14 mouse cellular contexts compared by ENCODE assay signal in the genomic region with DNA sequence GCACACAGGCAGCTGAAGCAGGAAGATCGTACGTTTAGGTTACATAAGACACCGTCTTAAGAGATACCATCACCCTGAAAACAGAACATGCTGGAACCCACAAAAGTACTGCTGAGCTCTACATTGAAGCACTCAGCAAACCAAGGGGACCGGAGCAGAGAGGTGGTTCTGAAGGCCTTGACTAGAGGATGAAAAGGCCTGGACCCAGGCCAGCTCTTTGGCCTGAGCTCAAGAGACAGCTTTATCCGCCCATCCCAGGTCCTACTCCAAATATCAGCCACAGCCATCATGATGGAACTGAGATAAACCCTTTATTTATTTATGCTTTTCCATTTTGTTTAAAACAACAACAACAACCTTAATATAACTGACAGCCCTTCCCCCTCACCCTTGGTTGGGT. TPM values are rescaled to one million over a fixed set of nuclear protein-coding genes. Genes with fewer than 3 reads are reported as not detected.
A peak's percentile ranks its signal among the peaks of the same experiment; 100 is the strongest.
DNase-seq lines count a peak whose midpoint lies in the region; ATAC-seq lines count a peak whose summit lies in the region.
"Had no signal": no experiment of that assay in that cellular context is flagged by ENCODE, and none has a peak within 500 bp of the region (broad histone marks: within the 10 kb centered on the region; RNA-seq: fewer than 3 reads in every experiment).

No protein-coding gene starts in this region.

- peak; percentile 53 for DNase-seq in adrenal gland, adult 2 months
- DNase-seq in adrenal gland, adult 18-20 months (ENCODE audit: low spot score in 2 of 2) = no peak
- DNase-seq in heart, adult 9 months (ENCODE audit: low spot score in 2 of 2) = no peak
- DNase-seq in limb, embryonic 10.5 days (ENCODE audit: low spot score) = no peak
- DNase-seq in ovary, postnatal 36 days (ENCODE audit: low spot score) = no peak
- DNase-seq: cerebellum, adult 11 months; layer of hippocampus, adult 9-11 months had no signal

- H3K4me3 ChIP-seq in heart, embryonic 11.5 days (ENCODE audit: low read depth, low read length) = no peak overlapping the region
- no peak overlapping the region for H3K4me3 ChIP-seq in limb, embryonic 12.5 days (replicated peaks)
- H3K4me3 ChIP-seq in limb, embryonic 10.5 days = no peak overlapping the region
- H3K4me3 ChIP-seq: forebrain, embryonic 15.5 days; midbrain, embryonic 12.5 days had no signal

- no peak for ATAC-seq in heart, embryonic 11.5 days (replicated peaks; ENCODE audit: insufficient number of reproducible peaks, low FRiP score, low TSS enrichment)
- ATAC-seq in limb, embryonic 12.5 days (ENCODE audit: insufficient number of reproducible peaks, insufficient read depth, low FRiP score, low TSS enrichment, low read depth) = no peak
- ATAC-seq in CD4-positive, CD25-positive, alpha-beta regulatory T cell, adult 4 months = no peak
- ATAC-seq: hindbrain, postnatal 0 days had no signal

- peaks cover 3% of the 10 kb centered on the region; the same call in 1 of the 2 replicates for H3K27me3 ChIP-seq in heart, embryonic 11.5 days (ENCODE audit: control insufficient read depth, insufficient read depth, low read length)
- peaks cover 6% of the 10 kb centered on the region; the same call in 1 of the 2 replicates for H3K27me3 ChIP-seq in limb, embryonic 12.5 days
- H3K27me3 ChIP-seq in limb, embryonic 10.5 days (ENCODE audit: low read depth, poor library complexity, severe bottlenecking) = peaks cover 8% of the 10 kb centered on the region; the same call in 1 of the 2 replicates
- H3K27me3 ChIP-seq: CH12.LX; forebrain, embryonic 15.5 days; midbrain, embryonic 12.5 days had no signal

- no peak overlapping the region for H3K9ac ChIP-seq in heart, embryonic 11.5 days (ENCODE audit: low read depth, low read length)
- H3K9ac ChIP-seq in limb, embryonic 12.5 days (replicated peaks) = no peak overlapping the region
- H3K9ac ChIP-seq: forebrain, embryonic 15.5 days; midbrain, embryonic 12.5 days had no signal

- H3K27ac ChIP-seq in heart, embryonic 11.5 days (ENCODE audit: low read depth, low read length) = peak overlapping the region; percentile 75; the same call in 1 of the 2 replicates
- 0 out of 2 replicates have a peak overlapping the region, but pooled peaks have one; percentile 32 for H3K27ac ChIP-seq in limb, embryonic 12.5 days
- H3K27ac ChIP-seq in limb, embryonic 10.5 days = no peak overlapping the region
- H3K27ac ChIP-seq: forebrain, embryonic 15.5 days; hindbrain, postnatal 0 days; midbrain, embryonic 12.5 days had no signal

- no peaks in the 10 kb centered on the region for H3K9me3 ChIP-seq in heart, embryonic 11.5 days (replicated peaks; ENCODE audit: control insufficient read depth, low read length)
- H3K9me3 ChIP-seq in limb, embryonic 12.5 days = no peaks in the 10 kb centered on the region
- no peaks in the 10 kb centered on the region for H3K9me3 ChIP-seq in limb, embryonic 10.5 days (replicated peaks)
- H3K9me3 ChIP-seq: forebrain, embryonic 15.5 days; midbrain, embryonic 12.5 days had no signal

- H3K36me3 ChIP-seq in heart, embryonic 11.5 days (ENCODE audit: control insufficient read depth, insufficient read depth, low read length) = peaks cover 34% of the 10 kb centered on the region
- peaks cover 59% of the 10 kb centered on the region for H3K36me3 ChIP-seq in limb, embryonic 12.5 days
- H3K36me3 ChIP-seq in limb, embryonic 10.5 days = peaks cover 61% of the 10 kb centered on the region

- H3K4me2 ChIP-seq in heart, embryonic 11.5 days = no peak overlapping the region
- H3K4me2 ChIP-seq in limb, embryonic 12.5 days = no peak overlapping the region
- H3K4me2 ChIP-seq: forebrain, embryonic 15.5 days; midbrain, embryonic 12.5 days had no signal

- H3K4me1 ChIP-seq in heart, embryonic 11.5 days (ENCODE audit: control insufficient read depth, insufficient read depth, low read length) = peaks cover 35% of the 10 kb centered on the region
- H3K4me1 ChIP-seq in limb, embryonic 12.5 days (replicated peaks) = peaks cover 24% of the 10 kb centered on the region
- peaks cover 36% of the 10 kb centered on the region for H3K4me1 ChIP-seq in limb, embryonic 10.5 days
- H3K4me1 ChIP-seq: forebrain, embryonic 15.5 days; midbrain, embryonic 12.5 days had no signal

- 89% methylated on average over 5 of the region's 5 CpGs for WGBS in heart, embryonic 11.5 days (ENCODE audit: insufficient replicate concordance)
- WGBS in limb, embryonic 12.5 days = 91% methylated on average over 5 of the region's 5 CpGs
- 92% methylated on average over 5 of the region's 5 CpGs for WGBS in limb, embryonic 10.5 days

RNA-seq across cellular contexts. Expression of a gene that starts 3.8 kb away (rescaled TPM):
- total RNA-seq in adrenal gland, adult 2 months (2021) = not detected
- polyA plus RNA-seq in adrenal gland, adult 2 months (2012; rRNA removed) = not detected in 2 replicates
- total RNA-seq in adrenal gland, adult 18-20 months (2021) = 10 to 100 TPM in 1 of 2 experiments, not detected in 1; 10.0 TPM
- 5.0 and 7.5 TPM in 2 replicates for polyA plus RNA-seq in heart, embryonic 11.5 days (2014; fragmentation: Nextera tagmentation; extraction: Ambion mirVana)
- 52.5 and 54.1 TPM in 2 replicates for polyA plus RNA-seq in limb, embryonic 12.5 days (2016; fragmentation: Nextera tagmentation; extraction: Ambion mirVana)
- 0.59 and 5.3 TPM in 2 replicates for polyA plus RNA-seq in limb, embryonic 10.5 days (2016; fragmentation: Nextera tagmentation; extraction: Ambion mirVana)
- polyA plus RNA-seq in CD4-positive, CD25-positive, alpha-beta regulatory T cell, adult 4 months (2017; shearing (Covaris generic)) = under 1 TPM; 0.18 to 0.38 TPM

RNA-seq across cellular contexts. Expression of a gene that starts 8.5 kb away (rescaled TPM):
- 10 to 100 TPM; 54.4 to 61.2 TPM for total RNA-seq in adrenal gland, adult 2 months (2021)
- 90.7 and 93.9 TPM in 2 replicates for polyA plus RNA-seq in adrenal gland, adult 2 months (2012; rRNA removed)
- total RNA-seq in adrenal gland, adult 18-20 months (2021) = 10 to 100 TPM; 56.2 to 60.8 TPM
- polyA plus RNA-seq in heart, embryonic 11.5 days (2014; fragmentation: Nextera tagmentation; extraction: Ambion mirVana) = 33.7 and 36.0 TPM in 2 replicates
- polyA plus RNA-seq in limb, embryonic 12.5 days (2016; fragmentation: Nextera tagmentation; extraction: Ambion mirVana) = 57.8 and 59.9 TPM in 2 replicates
- 55.1 and 62.5 TPM in 2 replicates for polyA plus RNA-seq in limb, embryonic 10.5 days (2016; fragmentation: Nextera tagmentation; extraction: Ambion mirVana)
- polyA plus RNA-seq in CD4-positive, CD25-positive, alpha-beta regulatory T cell, adult 4 months (2017; shearing (Covaris generic)) = 10 to 100 TPM; 11.5 to 13.1 TPM

RNA-seq across cellular contexts. Expression of a gene that starts 20.5 kb away (rescaled TPM):
- 100 to 1,000 TPM; 217 to 239 TPM for total RNA-seq in adrenal gland, adult 2 months (2021)
- polyA plus RNA-seq in adrenal gland, adult 2 months (2012; rRNA removed) = 236 and 278 TPM in 2 replicates
- 100 to 1,000 TPM; 221 to 235 TPM for total RNA-seq in adrenal gland, adult 18-20 months (2021)
- polyA plus RNA-seq in heart, embryonic 11.5 days (2014; fragmentation: Nextera tagmentation; extraction: Ambion mirVana) = 167 and 187 TPM in 2 replicates
- 137 and 140 TPM in 2 replicates for polyA plus RNA-seq in limb, embryonic 12.5 days (2016; fragmentation: Nextera tagmentation; extraction: Ambion mirVana)
- polyA plus RNA-seq in limb, embryonic 10.5 days (2016; fragmentation: Nextera tagmentation; extraction: Ambion mirVana) = 182 and 207 TPM in 2 replicates
- polyA plus RNA-seq in CD4-positive, CD25-positive, alpha-beta regulatory T cell, adult 4 months (2017; shearing (Covaris generic)) = 10 to 100 TPM; 79.8 to 89.2 TPM

RNA-seq across cellular contexts. Expression of a gene that starts 36.5 kb away (rescaled TPM):
- total RNA-seq in adrenal gland, adult 2 months (2021) = 100 to 1,000 TPM in 1 of 2 experiments, 10 to 100 TPM in 1; 83.7 to 108 TPM
- polyA plus RNA-seq in adrenal gland, adult 2 months (2012; rRNA removed) = 454 and 474 TPM in 2 replicates
- 100 to 1,000 TPM in 1 of 2 experiments, 10 to 100 TPM in 1; 99.5 to 111 TPM for total RNA-seq in adrenal gland, adult 18-20 months (2021)
- polyA plus RNA-seq in heart, embryonic 11.5 days (2014; fragmentation: Nextera tagmentation; extraction: Ambion mirVana) = 38.2 and 39.9 TPM in 2 replicates
- polyA plus RNA-seq in limb, embryonic 12.5 days (2016; fragmentation: Nextera tagmentation; extraction: Ambion mirVana) = 59.6 and 65.8 TPM in 2 replicates
- polyA plus RNA-seq in limb, embryonic 10.5 days (2016; fragmentation: Nextera tagmentation; extraction: Ambion mirVana) = 60.6 and 62.5 TPM in 2 replicates
- polyA plus RNA-seq in CD4-positive, CD25-positive, alpha-beta regulatory T cell, adult 4 months (2017; shearing (Covaris generic)) = 10 to 100 TPM; 15.6 to 17.4 TPM

RNA-seq across cellular contexts. Expression of a gene that starts 38.1 kb away (rescaled TPM):
- total RNA-seq in adrenal gland, adult 2 months (2021) = 10 to 100 TPM; 39.5 to 73.6 TPM
- polyA plus RNA-seq in adrenal gland, adult 2 months (2012; rRNA removed) = 55.5 and 69.8 TPM in 2 replicates
- 10 to 100 TPM; 42.2 to 43.2 TPM for total RNA-seq in adrenal gland, adult 18-20 months (2021)
- polyA plus RNA-seq in heart, embryonic 11.5 days (2014; fragmentation: Nextera tagmentation; extraction: Ambion mirVana) = 18.1 and 23.0 TPM in 2 replicates
- 37.1 and 37.7 TPM in 2 replicates for polyA plus RNA-seq in limb, embryonic 12.5 days (2016; fragmentation: Nextera tagmentation; extraction: Ambion mirVana)
- polyA plus RNA-seq in limb, embryonic 10.5 days (2016; fragmentation: Nextera tagmentation; extraction: Ambion mirVana) = 30.3 and 36.9 TPM in 2 replicates
- polyA plus RNA-seq in CD4-positive, CD25-positive, alpha-beta regulatory T cell, adult 4 months (2017; shearing (Covaris generic)) = 10 to 100 TPM; 31.9 to 68.2 TPM
